Mouse (Mus musculus): ENCODE results near the gene Jag2. TPM values are rescaled to one million over a fixed set of nuclear protein-coding genes. Genes with fewer than 3 reads are reported as not detected.

Jag2 gene
- polyA plus RNA-seq, 1 experiment from 2014 or later = 5.3 TPM

DNA sequence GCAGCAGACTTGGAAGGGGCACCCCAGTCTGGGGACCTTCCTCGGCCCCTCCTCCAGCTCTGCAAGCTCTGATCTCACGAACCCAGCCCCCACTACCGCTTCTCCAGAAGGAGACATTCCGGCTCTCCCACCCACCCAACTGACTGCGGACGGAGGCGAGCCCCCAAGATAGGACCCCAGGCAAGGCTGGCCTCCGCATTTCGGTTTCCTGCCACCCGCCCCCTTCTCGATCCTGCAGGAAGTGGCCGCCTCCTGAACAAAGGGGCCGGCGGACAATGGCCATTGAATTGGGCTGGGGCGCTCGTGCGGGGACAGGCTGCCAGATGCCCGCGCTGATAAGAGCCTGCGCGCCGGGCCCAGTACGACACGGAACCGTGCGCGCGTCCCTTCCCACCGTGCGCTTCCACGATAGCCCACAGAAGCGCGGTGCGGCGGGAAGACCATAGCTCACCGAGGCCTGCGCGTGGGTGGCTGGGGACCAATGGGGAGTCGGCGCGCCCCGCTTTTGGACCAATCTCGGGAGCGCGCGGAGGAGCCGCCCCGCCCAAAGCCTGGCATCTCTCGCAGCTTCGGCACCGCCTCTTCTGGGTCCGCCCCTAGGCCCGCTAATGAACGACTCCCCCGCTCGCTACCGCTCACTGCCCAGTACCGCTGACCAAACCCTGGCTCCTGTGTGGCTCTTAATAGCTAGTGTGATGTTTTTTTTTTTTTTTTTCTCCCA, 20.6 kb upstream of the Jag2 start:
- H3K4me2 ChIP-seq (ENCODE audit: low read length) = peak overlapping the region; percentile 84
- H3K9me3 ChIP-seq (replicated peaks; ENCODE audit: control insufficient read depth, low read length) = no peaks in the 10 kb centered on the region
- H3K4me3 ChIP-seq (ENCODE audit: low read depth, low read length) = peak overlapping the region; percentile 57
- peak; percentile 97 for DNase-seq (ENCODE audit: low spot score)
- H3K9ac ChIP-seq (ENCODE audit: low read length) = peak overlapping the region; percentile 93
- H3K4me1 ChIP-seq (ENCODE audit: control insufficient read depth, insufficient read depth, low read length) = peaks cover 12% of the 10 kb centered on the region
- no peaks in the 10 kb centered on the region for H3K36me3 ChIP-seq (ENCODE audit: control insufficient read depth, insufficient read depth, low read length)
- H3K27me3 ChIP-seq (replicated peaks; ENCODE audit: control insufficient read depth, insufficient read depth, low read length) = no peaks in the 10 kb centered on the region
- peak; percentile 94 for ATAC-seq
- WGBS = under 1% methylated on average over 58 of the region's 58 CpGs
- H3K27ac ChIP-seq (ENCODE audit: low read depth, low read length) = peak overlapping the region; percentile 85

DNA sequence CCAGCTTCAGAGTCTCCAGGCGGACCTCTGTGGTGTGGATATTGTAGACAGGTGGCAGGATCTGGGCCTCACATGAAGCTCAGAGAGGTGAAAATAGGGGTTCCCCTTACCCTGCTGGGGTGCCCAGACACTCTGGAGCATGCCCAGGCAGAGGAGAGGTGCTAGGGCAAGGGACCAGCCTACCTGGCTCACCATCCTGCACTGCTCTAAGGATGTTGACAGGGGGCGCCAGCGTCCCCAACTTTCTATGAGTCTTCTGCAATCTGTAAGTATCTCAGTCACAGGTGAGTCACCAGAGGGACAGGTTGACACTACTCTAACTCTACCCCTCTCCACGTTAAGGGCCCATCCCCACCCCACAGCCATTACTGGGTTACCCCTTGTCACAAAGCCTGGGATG, 17.7 kb upstream of the Jag2 start:
- H3K4me3 ChIP-seq (ENCODE audit: low read depth, low read length) = no peak overlapping the region
- no peak for DNase-seq (ENCODE audit: low spot score)
- no peaks in the 10 kb centered on the region for H3K27me3 ChIP-seq (replicated peaks; ENCODE audit: control insufficient read depth, insufficient read depth, low read length)
- H3K4me2 ChIP-seq (ENCODE audit: low read length) = no peak overlapping the region
- no peaks in the 10 kb centered on the region for H3K9me3 ChIP-seq (replicated peaks; ENCODE audit: control insufficient read depth, low read length)
- 23% methylated on average over 4 of the region's 4 CpGs for WGBS
- no peaks in the 10 kb centered on the region for H3K36me3 ChIP-seq (ENCODE audit: control insufficient read depth, insufficient read depth, low read length)
- no peak for ATAC-seq
- H3K27ac ChIP-seq (ENCODE audit: low read depth, low read length) = no peak overlapping the region
- H3K4me1 ChIP-seq (ENCODE audit: control insufficient read depth, insufficient read depth, low read length) = peaks cover 12% of the 10 kb centered on the region
- no peak overlapping the region for H3K9ac ChIP-seq (ENCODE audit: low read length)

- no peak overlapping the region for H3K4me3 ChIP-seq (ENCODE audit: low read depth, low read length)
- H3K4me1 ChIP-seq (ENCODE audit: control insufficient read depth, insufficient read depth, low read length) = 0 out of 2 replicates have a peak, but pooled peaks cover 9% of the 10 kb centered on the region
- DNase-seq (ENCODE audit: low spot score) = no peak
- no peaks in the 10 kb centered on the region for H3K27me3 ChIP-seq (replicated peaks; ENCODE audit: control insufficient read depth, insufficient read depth, low read length)
- 94% methylated on average over 2 of the region's 2 CpGs for WGBS
- H3K27ac ChIP-seq (ENCODE audit: low read depth, low read length) = no peak overlapping the region
- H3K36me3 ChIP-seq (ENCODE audit: control insufficient read depth, insufficient read depth, low read length) = no peaks in the 10 kb centered on the region
- H3K9ac ChIP-seq (ENCODE audit: low read length) = no peak overlapping the region
- H3K4me2 ChIP-seq (ENCODE audit: low read length) = no peak overlapping the region
- H3K9me3 ChIP-seq (replicated peaks; ENCODE audit: control insufficient read depth, low read length) = no peaks in the 10 kb centered on the region
- no peak for ATAC-seq
Observed at GRCm38 (mm10) chr12:112943669-112944068, 14.1 kb upstream of the Jag2 start.

- ATAC-seq (peak; percentile 83), DNase-seq (ENCODE audit: low spot score) (peak; percentile 77)
- Histone ChIP-seq H3K36me3 (ENCODE audit: control insufficient read depth, insufficient read depth, low read length) (no peaks in the 10 kb centered on the region), H3K9ac (ENCODE audit: low read length) (peak within 1 kb of the TSS; percentile 73), H3K4me3 (ENCODE audit: low read depth, low read length) (peak within 1 kb of the TSS; percentile 60), H3K27ac (ENCODE audit: low read depth, low read length) (no peak within 1 kb of the TSS; the same call in 1 of the 2 replicates), H3K9me3 (replicated peaks; ENCODE audit: control insufficient read depth, low read length) (no peaks in the 10 kb centered on the region), H3K4me2 (ENCODE audit: low read length) (peak within 1 kb of the TSS; percentile 67), H3K4me1 (ENCODE audit: control insufficient read depth, insufficient read depth, low read length) (0 out of 2 replicates have a peak, but pooled peaks cover 9% of the 10 kb centered on the region), H3K27me3 (replicated peaks; ENCODE audit: control insufficient read depth, insufficient read depth, low read length) (no peaks in the 10 kb centered on the region)
- WGBS = 1% methylated on average over 58 of the region's 58 CpGs
Observed at GRCm38 (mm10) chr12:112941776-112942713, 12.5 kb upstream of the Jag2 start, which contains the start of gene Nudt14. Gene Nudt14 (minus strand): TSS chr12:112942124.

DNA sequence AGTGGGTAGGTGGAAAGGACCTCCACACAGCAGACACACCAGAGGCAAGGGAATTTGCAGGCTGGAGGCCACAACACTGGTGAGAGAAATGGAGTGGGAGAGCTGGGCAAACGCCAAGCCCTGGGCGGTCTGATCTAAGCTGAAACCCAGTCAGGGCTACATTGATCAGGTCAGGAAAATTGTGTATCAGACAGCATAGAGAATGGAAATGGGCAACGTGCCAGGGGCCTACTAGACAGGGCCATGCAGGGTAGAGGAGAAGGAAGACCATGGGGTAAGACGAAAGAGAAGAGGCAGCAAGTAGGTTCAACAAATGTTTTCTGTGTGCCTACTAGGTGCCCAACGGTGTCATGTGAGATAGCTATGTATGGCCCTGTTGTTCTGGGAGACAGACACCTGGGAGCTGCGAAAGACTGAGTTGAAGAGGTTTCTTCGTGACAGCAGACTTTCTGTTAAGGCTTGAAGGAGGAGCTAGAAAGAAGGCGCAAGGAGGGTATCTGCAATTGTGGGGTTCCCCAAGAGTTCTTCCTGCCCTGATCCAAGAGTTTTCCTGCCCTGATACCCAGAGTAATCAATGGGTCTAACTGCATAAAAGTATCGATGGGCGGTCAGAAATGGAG, 11.7 kb upstream of the Jag2 start:
- Histone ChIP-seq H3K36me3 (ENCODE audit: control insufficient read depth, insufficient read depth, low read length) (no peaks in the 10 kb centered on the region), H3K4me2 (ENCODE audit: low read length) (peak overlapping the region; percentile 67), H3K9ac (ENCODE audit: low read length) (peak overlapping the region; percentile 73), H3K9me3 (replicated peaks; ENCODE audit: control insufficient read depth, low read length) (no peaks in the 10 kb centered on the region), H3K27me3 (replicated peaks; ENCODE audit: control insufficient read depth, insufficient read depth, low read length) (no peaks in the 10 kb centered on the region), H3K4me1 (ENCODE audit: control insufficient read depth, insufficient read depth, low read length) (0 out of 2 replicates have a peak, but pooled peaks cover 9% of the 10 kb centered on the region), H3K4me3 (ENCODE audit: low read depth, low read length) (peak overlapping the region; percentile 60), H3K27ac (ENCODE audit: low read depth, low read length) (no peak overlapping the region)
- 36% methylated on average over 10 of the region's 10 CpGs for WGBS
- DNase-seq (ENCODE audit: low spot score) (no peak), ATAC-seq (peak; percentile 16)

GRCm38 (mm10) chr12:112940710-112941109, 11.1 kb upstream of the Jag2 start:
- H3K4me3 ChIP-seq (ENCODE audit: low read depth, low read length) = no peak overlapping the region
- no peaks in the 10 kb centered on the region for H3K9me3 ChIP-seq (replicated peaks; ENCODE audit: control insufficient read depth, low read length)
- H3K36me3 ChIP-seq (ENCODE audit: control insufficient read depth, insufficient read depth, low read length) = no peaks in the 10 kb centered on the region
- no peak overlapping the region for H3K4me2 ChIP-seq (ENCODE audit: low read length)
- no peak overlapping the region for H3K9ac ChIP-seq (ENCODE audit: low read length)
- H3K4me1 ChIP-seq (ENCODE audit: control insufficient read depth, insufficient read depth, low read length) = 0 out of 2 replicates have a peak, but pooled peaks cover 9% of the 10 kb centered on the region
- H3K27me3 ChIP-seq (replicated peaks; ENCODE audit: control insufficient read depth, insufficient read depth, low read length) = no peaks in the 10 kb centered on the region
- ATAC-seq (no peak), DNase-seq (ENCODE audit: low spot score) (no peak)
- no peak overlapping the region for H3K27ac ChIP-seq (ENCODE audit: low read depth, low read length)
- WGBS = 79% methylated on average over 9 of the region's 9 CpGs

- ATAC-seq (no peak), DNase-seq (ENCODE audit: low spot score) (no peak)
- H3K9ac ChIP-seq (ENCODE audit: low read length) = no peak overlapping the region
- H3K4me3 ChIP-seq (ENCODE audit: low read depth, low read length) = no peak overlapping the region
- H3K27ac ChIP-seq (ENCODE audit: low read depth, low read length) = no peak overlapping the region
- H3K4me1 ChIP-seq (ENCODE audit: control insufficient read depth, insufficient read depth, low read length) = 0 out of 2 replicates have a peak, but pooled peaks cover 9% of the 10 kb centered on the region
- H3K4me2 ChIP-seq (ENCODE audit: low read length) = no peak overlapping the region
- H3K27me3 ChIP-seq (replicated peaks; ENCODE audit: control insufficient read depth, insufficient read depth, low read length) = no peaks in the 10 kb centered on the region
- no peaks in the 10 kb centered on the region for H3K36me3 ChIP-seq (ENCODE audit: control insufficient read depth, insufficient read depth, low read length)
- 87% methylated on average over 4 of the region's 4 CpGs for WGBS
- no peaks in the 10 kb centered on the region for H3K9me3 ChIP-seq (replicated peaks; ENCODE audit: control insufficient read depth, low read length)
Observed at GRCm38 (mm10) chr12:112940238-112940637, 10.7 kb upstream of the Jag2 start.

DNA sequence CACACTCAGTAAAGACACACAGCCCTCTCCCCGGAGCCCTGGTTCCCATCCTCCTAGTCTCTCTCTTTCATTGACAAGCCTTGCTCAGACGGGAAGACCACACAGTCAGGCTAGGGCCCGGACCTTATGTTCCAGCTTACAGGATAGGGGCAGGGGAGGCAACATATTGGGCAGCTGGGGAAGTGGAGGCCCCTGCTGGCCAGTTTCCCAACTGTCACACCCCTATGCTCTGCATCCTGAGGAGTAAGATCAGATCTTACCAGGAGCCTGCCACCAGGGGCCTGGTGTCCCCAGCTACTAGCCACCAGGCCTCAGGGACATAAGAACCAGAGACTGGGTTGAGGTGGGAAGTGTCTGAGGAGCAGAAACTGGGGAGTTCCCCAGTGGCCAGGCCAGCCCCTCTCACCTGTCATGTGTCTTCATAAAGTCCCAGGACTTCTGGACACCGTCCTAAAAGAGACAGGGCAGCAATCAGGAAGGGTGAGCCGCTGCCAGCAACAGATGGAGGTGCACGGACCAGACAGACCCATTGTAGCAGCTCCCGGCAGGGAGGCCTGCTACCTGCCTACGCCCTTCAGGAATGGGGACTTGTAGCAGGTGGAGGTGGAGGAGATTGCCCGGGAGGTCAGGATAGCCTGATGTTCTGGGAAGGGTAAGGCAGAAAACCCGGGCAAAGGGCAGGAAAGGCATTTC, 9.4 kb upstream of the Jag2 start:
- no peaks in the 10 kb centered on the region for H3K36me3 ChIP-seq (ENCODE audit: control insufficient read depth, insufficient read depth, low read length)
- H3K4me3 ChIP-seq (ENCODE audit: low read depth, low read length) = no peak overlapping the region
- WGBS = 62% methylated on average over 10 of the region's 10 CpGs
- no peak overlapping the region for H3K27ac ChIP-seq (ENCODE audit: low read depth, low read length)
- no peak overlapping the region for H3K4me2 ChIP-seq (ENCODE audit: low read length)
- H3K27me3 ChIP-seq (replicated peaks; ENCODE audit: control insufficient read depth, insufficient read depth, low read length) = no peaks in the 10 kb centered on the region
- no peak overlapping the region for H3K9ac ChIP-seq (ENCODE audit: low read length)
- H3K4me1 ChIP-seq (ENCODE audit: control insufficient read depth, insufficient read depth, low read length) = 0 out of 2 replicates have a peak, but pooled peaks cover 9% of the 10 kb centered on the region
- no peak for DNase-seq (ENCODE audit: low spot score)
- ATAC-seq = no peak
- H3K9me3 ChIP-seq (replicated peaks; ENCODE audit: control insufficient read depth, low read length) = no peaks in the 10 kb centered on the region
